Mouse (Mus musculus): ENCODE results near the gene Pah. TPM values are rescaled to one million over a fixed set of nuclear protein-coding genes. Genes with fewer than 3 reads are reported as not detected.

The Pah gene
- polyA plus RNA-seq, 1 experiment from 2014 or later: 0.88 TPM

Other genes with a start within 250 kb of the Pah start
- gene Ascl1, start 28.1 kb upstream of the Pah start, polyA plus RNA-seq (2015; fragmentation: Nextera tagmentation; extraction: Ambion mirVana): 1.6 and 2.3 TPM in 2 replicates